In genomic region chr1:141716953-141717352, GRCm38 (mm10) we compare ENCODE assay signal across 18 mouse cellular contexts.
A peak's percentile ranks its signal among the peaks of the same experiment; 100 is the strongest.
DNase-seq lines count a peak whose midpoint lies in the region; ATAC-seq and TF ChIP-seq lines count a peak whose summit lies in the region.
"Had no signal": no experiment of that assay in that cellular context is flagged by ENCODE, and none has a peak within 500 bp of the region (broad histone marks: within the 10 kb centered on the region; RNA-seq: fewer than 3 reads in every experiment).

No protein-coding gene starts in this region.

- no peak for DNase-seq in hindbrain, embryonic 14.5 days (ENCODE audit: low spot score)
- DNase-seq in neural tube, embryonic 10.5 days (ENCODE audit: extremely low spot score, low spot score) = no peak
- DNase-seq: adrenal gland, adult 8-10 months; adrenal gland, postnatal 36 days; cerebellum, adult 2 months; cerebellum, postnatal 10 days; gastrocnemius, postnatal 14 days; heart, adult 2 months; heart, postnatal 14 days had no signal

- no peak overlapping the region for H3K4me2 ChIP-seq in hindbrain, embryonic 14.5 days (replicated peaks)
- H3K4me2 ChIP-seq in hindbrain, embryonic 13.5 days = no peak overlapping the region
- H3K4me2 ChIP-seq in neural tube, embryonic 12.5 days (replicated peaks) = no peak overlapping the region
- H3K4me2 ChIP-seq in forebrain, embryonic 16.5 days (ENCODE audit: low read length) = no peak overlapping the region
- no peak overlapping the region for H3K4me2 ChIP-seq in intestine, postnatal 0 days (replicated peaks; ENCODE audit: low read depth)
- H3K4me2 ChIP-seq: heart, embryonic 11.5 days; heart, embryonic 15.5 days had no signal

- H3K27me3 ChIP-seq in hindbrain, embryonic 14.5 days (ENCODE audit: control insufficient read depth, insufficient read depth, low read length) = no peaks in the 10 kb centered on the region
- H3K27me3 ChIP-seq in hindbrain, embryonic 13.5 days = no peaks in the 10 kb centered on the region
- no peaks in the 10 kb centered on the region for H3K27me3 ChIP-seq in neural tube, embryonic 12.5 days (replicated peaks)
- no peaks in the 10 kb centered on the region for H3K27me3 ChIP-seq in forebrain, embryonic 16.5 days (replicated peaks; ENCODE audit: control insufficient read depth, insufficient read depth, low read length)
- no peaks in the 10 kb centered on the region for H3K27me3 ChIP-seq in intestine, postnatal 0 days (replicated peaks; ENCODE audit: control insufficient read depth, insufficient read depth, low read length)
- H3K27me3 ChIP-seq: heart, embryonic 15.5 days; hindbrain, embryonic 15.5 days had no signal

- TF ChIP-seq CTCF in intestine, postnatal 0 days (IDR thresholded peaks at IDR 0.05; ENCODE audit: low read depth) = no peak

- no peaks in the 10 kb centered on the region for H3K9me3 ChIP-seq in hindbrain, embryonic 14.5 days (ENCODE audit: control insufficient read depth, low read length)
- H3K9me3 ChIP-seq in hindbrain, embryonic 13.5 days = no peaks in the 10 kb centered on the region
- H3K9me3 ChIP-seq in neural tube, embryonic 12.5 days = no peaks in the 10 kb centered on the region
- H3K9me3 ChIP-seq in forebrain, embryonic 16.5 days (ENCODE audit: control insufficient read depth, low read length) = no peaks in the 10 kb centered on the region
- H3K9me3 ChIP-seq in intestine, postnatal 0 days (ENCODE audit: control insufficient read depth) = no peaks in the 10 kb centered on the region
- H3K9me3 ChIP-seq: embryonic facial prominence, embryonic 10.5 days; heart, embryonic 15.5 days; hindbrain, embryonic 15.5 days had no signal

- no peak overlapping the region for H3K4me3 ChIP-seq in hindbrain, embryonic 14.5 days (replicated peaks; ENCODE audit: low read length)
- H3K4me3 ChIP-seq in hindbrain, embryonic 13.5 days = no peak overlapping the region
- no peak overlapping the region for H3K4me3 ChIP-seq in neural tube, embryonic 12.5 days
- H3K4me3 ChIP-seq in forebrain, embryonic 16.5 days (replicated peaks; ENCODE audit: low read length) = no peak overlapping the region
- no peak overlapping the region for H3K4me3 ChIP-seq in intestine, postnatal 0 days (ENCODE audit: low read depth, low read length)
- H3K4me3 ChIP-seq: embryonic facial prominence, embryonic 10.5 days; heart, adult 2 months; heart, embryonic 15.5 days; hindbrain, embryonic 15.5 days had no signal

- H3K9ac ChIP-seq in hindbrain, embryonic 14.5 days = no peak overlapping the region
- H3K9ac ChIP-seq in hindbrain, embryonic 13.5 days = no peak overlapping the region
- H3K9ac ChIP-seq in neural tube, embryonic 12.5 days = no peak overlapping the region
- H3K9ac ChIP-seq in forebrain, embryonic 16.5 days (replicated peaks; ENCODE audit: low read depth, low read length) = no peak overlapping the region
- no peak overlapping the region for H3K9ac ChIP-seq in intestine, postnatal 0 days (ENCODE audit: low read depth, low read length)
- H3K9ac ChIP-seq: heart, embryonic 15.5 days; hindbrain, embryonic 15.5 days had no signal

- ATAC-seq in hindbrain, embryonic 14.5 days (ENCODE audit: low FRiP score) = peak; percentile 15; the same call in 1 of the 2 replicates
- ATAC-seq in hindbrain, embryonic 13.5 days (ENCODE audit: low FRiP score) = no peak
- ATAC-seq in neural tube, embryonic 12.5 days (ENCODE audit: low FRiP score, low read depth) = peak; percentile 63; the same call in 1 of the 2 replicates
- peak; percentile 18; the same call in 1 of the 2 replicates for ATAC-seq in forebrain, embryonic 16.5 days
- no peak for ATAC-seq in intestine, postnatal 0 days

- peaks cover 9% of the 10 kb centered on the region; the same call in 1 of the 2 replicates for H3K4me1 ChIP-seq in hindbrain, embryonic 14.5 days (replicated peaks; ENCODE audit: control insufficient read depth, insufficient read depth, low read length)
- peaks cover 8% of the 10 kb centered on the region for H3K4me1 ChIP-seq in hindbrain, embryonic 13.5 days (replicated peaks)
- peaks cover 6% of the 10 kb centered on the region; the same call in 1 of the 2 replicates for H3K4me1 ChIP-seq in neural tube, embryonic 12.5 days
- 0 out of 2 replicates have a peak, but pooled peaks cover 3% of the 10 kb centered on the region for H3K4me1 ChIP-seq in forebrain, embryonic 16.5 days (replicated peaks; ENCODE audit: control insufficient read depth, insufficient read depth, low read length)
- no peaks in the 10 kb centered on the region for H3K4me1 ChIP-seq in intestine, postnatal 0 days (replicated peaks; ENCODE audit: control insufficient read depth, insufficient read depth, low read length)
- H3K4me1 ChIP-seq: embryonic facial prominence, embryonic 10.5 days; heart, embryonic 15.5 days had no signal

- no peak overlapping the region for H3K27ac ChIP-seq in hindbrain, embryonic 14.5 days
- H3K27ac ChIP-seq in hindbrain, embryonic 13.5 days = no peak overlapping the region
- no peak overlapping the region for H3K27ac ChIP-seq in neural tube, embryonic 12.5 days
- H3K27ac ChIP-seq in forebrain, embryonic 16.5 days (ENCODE audit: low read length) = no peak overlapping the region
- no peak overlapping the region for H3K27ac ChIP-seq in intestine, postnatal 0 days (ENCODE audit: low read depth, low read length)
- H3K27ac ChIP-seq: embryonic facial prominence, embryonic 10.5 days; heart, adult 2 months; heart, embryonic 15.5 days; hindbrain, embryonic 15.5 days had no signal

- H3K36me3 ChIP-seq in hindbrain, embryonic 14.5 days (replicated peaks; ENCODE audit: control insufficient read depth, insufficient read depth) = no peaks in the 10 kb centered on the region
- H3K36me3 ChIP-seq in hindbrain, embryonic 13.5 days = no peaks in the 10 kb centered on the region
- no peaks in the 10 kb centered on the region for H3K36me3 ChIP-seq in neural tube, embryonic 12.5 days
- H3K36me3 ChIP-seq in forebrain, embryonic 16.5 days (ENCODE audit: control insufficient read depth, insufficient read depth) = no peaks in the 10 kb centered on the region
- no peaks in the 10 kb centered on the region for H3K36me3 ChIP-seq in intestine, postnatal 0 days (ENCODE audit: control insufficient read depth, insufficient read depth)
- H3K36me3 ChIP-seq: embryonic facial prominence, embryonic 10.5 days; G1E; heart, embryonic 15.5 days; hindbrain, embryonic 15.5 days had no signal

Comparison
In these comparisons a context has a peak if more than half of its experiments do, and no peak if none do; other contexts are left out.
1. ATAC-seq: peak in hindbrain, embryonic 14.5 days (single experiment), neural tube, embryonic 12.5 days (single experiment) and forebrain, embryonic 16.5 days (single experiment); none in hindbrain, embryonic 13.5 days (single experiment) and intestine, postnatal 0 days (single experiment).